Mouse (Mus musculus) heart, postnatal 10 days (tissue): ENCODE results near the gene Exoc6b. TPM values are rescaled to one million over a fixed set of nuclear protein-coding genes. Genes with fewer than 3 reads are reported as not detected.
"Not testable (repeated sequence)": the region's sequence is repeated elsewhere in the genome, so short reads cannot be mapped to it uniquely, and the experiment has no call there.

ENCODE experiments used
- DNase-seq, 2 experiments: peaks; one replicate each; pipeline ENCODE4 v3.0.0; 2021
- intact Hi-C: fragments of 180-260 bp; cut with DNase I; formaldehyde crosslinking; loops from one replicate; pipeline ENCODE4 v1.15.1; 2025
- total RNA-seq, 2 experiments: library from RNA; stranded (reverse); gene quantifications; 2 replicates each; pipeline ENCODE4 v1.2.3; 2021

Exoc6b gene
- total RNA-seq = 10 to 100 TPM; 21.8 to 24.2 TPM

GRCm38 (mm10) chr6:85069023-85069985, at the start of gene Exoc6b:
Exoc6b (minus strand) TSS chr6:85069513.
- DNase-seq = peak; percentile 90
- intact Hi-C loops = no loop called here

GRCm38 (mm10) chr6:85117545-85118511, 48.5 kb upstream of the Exoc6b start:
- DNase-seq = peak; percentile 68 to 73
- intact Hi-C loops = loop anchor here (2.0 to 5.0 kb wide), 2 partner anchors 79 to 201 kb away; no protein-coding TSS in a partner anchor

- intact Hi-C loops = no loop called here
These were observed 35.8 kb upstream of the Exoc6b start for GRCm38 (mm10) chr6:85105033-85105615.

GRCm38 (mm10) chr6:85103321-85103720, 34.0 kb upstream of the Exoc6b start:
- no peak for DNase-seq
- intact Hi-C loops = no loop called here

More at GRCm38 (mm10) chr6:85105033-85105615, 35.8 kb upstream of the Exoc6b start:
- DNase-seq = no peak

GRCm38 (mm10) chr6:85096441-85096840, 27.1 kb upstream of the Exoc6b start:
- intact Hi-C loops = no loop called here
- DNase-seq = no peak

GRCm38 (mm10) chr6:85087425-85087824, 18.1 kb upstream of the Exoc6b start:
- DNase-seq = no peak
- intact Hi-C loops = no loop called here

GRCm38 (mm10) chr6:85086645-85087044, 17.3 kb upstream of the Exoc6b start:
- intact Hi-C loops = no loop called here
- peak; percentile 7 to 25 for DNase-seq

GRCm38 (mm10) chr6:85076179-85076720, 6.9 kb upstream of the Exoc6b start:
- intact Hi-C loops = not testable (repeated sequence)

GRCm38 (mm10) chr6:85074996-85075395, 5.7 kb upstream of the Exoc6b start:
- intact Hi-C loops = no loop called here
- no peak for DNase-seq

More at GRCm38 (mm10) chr6:85076179-85076720, 6.9 kb upstream of the Exoc6b start:
- not testable (repeated sequence) for DNase-seq

- DNase-seq = peak; percentile 18 to 19
- intact Hi-C loops = no loop called here
These were observed 841 bp downstream of the Exoc6b start for GRCm38 (mm10) chr6:85068322-85069022.

- intact Hi-C loops = no loop called here
- DNase-seq = no peak
These were observed 11.7 kb downstream of the Exoc6b start for GRCm38 (mm10) chr6:85057641-85058040.

- intact Hi-C loops = no loop called here
- DNase-seq = no peak
These were observed 18.2 kb downstream of the Exoc6b start for GRCm38 (mm10) chr6:85051109-85051508.

GRCm38 (mm10) chr6:85046531-85046930, 22.8 kb downstream of the Exoc6b start:
- intact Hi-C loops = no loop called here

GRCm38 (mm10) chr6:85044621-85045152, 24.6 kb downstream of the Exoc6b start:
- intact Hi-C loops = no loop called here
- DNase-seq = no peak

More at GRCm38 (mm10) chr6:85046531-85046930, 22.8 kb downstream of the Exoc6b start:
- DNase-seq = no peak

GRCm38 (mm10) chr6:85037677-85038076, 31.6 kb downstream of the Exoc6b start:
- DNase-seq = peak; percentile 74 to 77
- intact Hi-C loops = loop anchor here (1.0 to 10.0 kb wide), 3 partner anchors 79 to 367 kb away; no protein-coding TSS in a partner anchor

- intact Hi-C loops = loop anchor here (10.0 kb wide), 1 partner anchor 375 kb away; no protein-coding TSS in a partner anchor
- DNase-seq = peak; percentile 15 to 16
These were observed 39.6 kb downstream of the Exoc6b start for GRCm38 (mm10) chr6:85029671-85030070.

GRCm38 (mm10) chr6:85024403-85024802, 44.9 kb downstream of the Exoc6b start:
- intact Hi-C loops = no loop called here
- DNase-seq = no peak

- peak in 1 of 2 experiments; percentile 25 for DNase-seq
These were observed 52.3 kb downstream of the Exoc6b start for GRCm38 (mm10) chr6:85017011-85017410.

GRCm38 (mm10) chr6:85013906-85014305, 55.4 kb downstream of the Exoc6b start:
- DNase-seq = no peak
- intact Hi-C loops = loop anchor here (10.0 kb wide), 2 partner anchors 419 to 919 kb away; partner anchors contain the start of gene Cyp26b1

More at GRCm38 (mm10) chr6:85017011-85017410, 52.3 kb downstream of the Exoc6b start:
- intact Hi-C loops = loop anchor here (1.0 to 10.0 kb wide), 3 partner anchors 101 to 922 kb away; partner anchors contain the start of gene Cyp26b1
